In genomic region chr12:5322444-5323087, GRCm38 (mm10) we compare ENCODE assay signal across 29 mouse cellular contexts. TPM values are rescaled to one million over a fixed set of nuclear protein-coding genes. Genes with fewer than 3 reads are reported as not detected.
DNase-seq lines count a peak whose midpoint lies in the region; ATAC-seq lines count a peak whose summit lies in the region.
"Had no signal": no experiment of that assay in that cellular context is flagged by ENCODE, and none has a peak within 500 bp of the region (broad histone marks: within the 10 kb centered on the region; RNA-seq: fewer than 3 reads in every experiment).

No protein-coding gene starts in this region.

- no peak for DNase-seq in frontal cortex, postnatal 10 days (ENCODE audit: low spot score in 2 of 2)
- DNase-seq in hindbrain, embryonic 14.5 days (ENCODE audit: low spot score): no peak
- DNase-seq in hindbrain, embryonic 11.5 days (ENCODE audit: low spot score): no peak
- DNase-seq in brain, adult 2 months (ENCODE audit: low read depth, low spot score): peak; percentile 54
- DNase-seq in neural tube, embryonic 10.5 days (ENCODE audit: extremely low spot score, low spot score): no peak
- DNase-seq: adrenal gland, adult 8-10 months; adrenal gland, postnatal 14 days; adrenal gland, postnatal 36 days; B cell, adult 2 months; cerebellum, adult 11 months; cerebellum, adult 18-20 months; cerebellum, adult 8-10 months; cerebellum, adult 9-11 months; cerebellum, postnatal 14 days; cerebellum, postnatal 36 days; embryo, embryonic 11 days had no signal

- no peak overlapping the region for H3K9ac ChIP-seq in hindbrain, embryonic 14.5 days
- H3K9ac ChIP-seq in hindbrain, embryonic 11.5 days (ENCODE audit: low read depth, low read length): no peak overlapping the region
- H3K9ac ChIP-seq: embryonic facial prominence, embryonic 13.5 days; embryonic facial prominence, embryonic 15.5 days; forebrain, embryonic 12.5 days had no signal

- 93% methylated on average over 9 of the region's 9 CpGs for WGBS in hindbrain, embryonic 14.5 days
- 88% methylated on average over 9 of the region's 9 CpGs for WGBS in hindbrain, embryonic 11.5 days

- no peaks in the 10 kb centered on the region; the same call in 1 of the 2 replicates for H3K4me1 ChIP-seq in hindbrain, embryonic 14.5 days (replicated peaks; ENCODE audit: control insufficient read depth, insufficient read depth, low read length)
- H3K4me1 ChIP-seq in hindbrain, embryonic 11.5 days (replicated peaks; ENCODE audit: control insufficient read depth, insufficient read depth, low read length): no peaks in the 10 kb centered on the region

- H3K9me3 ChIP-seq in hindbrain, embryonic 14.5 days (ENCODE audit: control insufficient read depth, low read length): no peaks in the 10 kb centered on the region
- no peaks in the 10 kb centered on the region for H3K9me3 ChIP-seq in hindbrain, embryonic 11.5 days (ENCODE audit: control insufficient read depth, low read length)
- H3K9me3 ChIP-seq: embryonic facial prominence, embryonic 13.5 days; embryonic facial prominence, embryonic 15.5 days; forebrain, embryonic 10.5 days; forebrain, embryonic 12.5 days had no signal

- ATAC-seq in frontal cortex, adult (ENCODE audit: low TSS enrichment): peak; percentile 75
- 0 out of 2 replicates have a peak, but pooled peaks have one; percentile 24 for ATAC-seq in hindbrain, embryonic 14.5 days (ENCODE audit: low FRiP score)
- ATAC-seq in hindbrain, embryonic 11.5 days (ENCODE audit: low FRiP score): no peak
- ATAC-seq: activated CD4-positive, CD25-positive, alpha-beta regulatory T cell, adult 4 months; CD4-positive, CD25-positive, alpha-beta regulatory T cell, adult 4 months; forebrain, embryonic 14.5 days; forebrain, embryonic 16.5 days; Patski had no signal

- no peak overlapping the region for H3K4me2 ChIP-seq in hindbrain, embryonic 14.5 days (replicated peaks)
- no peak overlapping the region for H3K4me2 ChIP-seq in hindbrain, embryonic 11.5 days (replicated peaks; ENCODE audit: low read depth, low read length)
- H3K4me2 ChIP-seq: embryonic facial prominence, embryonic 13.5 days; embryonic facial prominence, embryonic 15.5 days; forebrain, embryonic 12.5 days had no signal

- no peak overlapping the region for H3K4me3 ChIP-seq in hindbrain, embryonic 14.5 days (replicated peaks; ENCODE audit: low read length)
- H3K4me3 ChIP-seq in hindbrain, embryonic 11.5 days (ENCODE audit: low read depth, low read length): no peak overlapping the region
- H3K4me3 ChIP-seq: embryonic facial prominence, embryonic 13.5 days; embryonic facial prominence, embryonic 15.5 days; erythroblast, embryonic 14.5 days; forebrain, embryonic 10.5 days; forebrain, embryonic 12.5 days had no signal

- H3K36me3 ChIP-seq in hindbrain, embryonic 14.5 days (replicated peaks; ENCODE audit: control insufficient read depth, insufficient read depth): no peaks in the 10 kb centered on the region
- no peaks in the 10 kb centered on the region for H3K36me3 ChIP-seq in hindbrain, embryonic 11.5 days (ENCODE audit: control insufficient read depth, insufficient read depth, low read length)
- H3K36me3 ChIP-seq: embryonic facial prominence, embryonic 13.5 days; embryonic facial prominence, embryonic 15.5 days; forebrain, embryonic 10.5 days; forebrain, embryonic 12.5 days; G1E had no signal

- no peak overlapping the region for H3K27ac ChIP-seq in hindbrain, embryonic 14.5 days
- H3K27ac ChIP-seq in hindbrain, embryonic 11.5 days (ENCODE audit: low read depth, low read length): no peak overlapping the region
- H3K27ac ChIP-seq: embryonic facial prominence, embryonic 13.5 days; embryonic facial prominence, embryonic 15.5 days; forebrain, embryonic 10.5 days; forebrain, embryonic 12.5 days had no signal

- no peaks in the 10 kb centered on the region for H3K27me3 ChIP-seq in hindbrain, embryonic 14.5 days (ENCODE audit: control insufficient read depth, insufficient read depth, low read length)
- H3K27me3 ChIP-seq in hindbrain, embryonic 11.5 days (ENCODE audit: control insufficient read depth, insufficient read depth, low read length): no peaks in the 10 kb centered on the region
- H3K27me3 ChIP-seq: CH12.LX; embryonic facial prominence, embryonic 13.5 days; embryonic facial prominence, embryonic 15.5 days; forebrain, embryonic 12.5 days; Patski had no signal

RNA-seq across cellular contexts. Expression of gene Klhl29, which starts 52.9 kb away (rescaled TPM):
- 8.7 and 9.2 TPM in 2 replicates for polyA plus RNA-seq in hindbrain, embryonic 14.5 days (2014; fragmentation: Nextera tagmentation; extraction: Ambion mirVana)
- 2.2 and 2.6 TPM in 2 replicates for polyA plus RNA-seq in hindbrain, embryonic 11.5 days (2014; fragmentation: Nextera tagmentation; extraction: Ambion mirVana)
- polyA plus RNA-seq: erythroblast, embryonic 14.5 days; G1E had no signal
